Mouse (Mus musculus) MEL (cell line): ENCODE results near the gene Dynll2.

Experiments used
- CTCF ChIP-seq, 3 experiments: IDR thresholded peaks in 2 of 3; conservative IDR thresholded peaks in 1 of 3; 2 replicates each; pipeline ENCODE4 v1.5.1; 2011 to 2012; ENCODE audit warnings: low read length in 3 of 3, low read depth in 2 of 3, mild to moderate bottlenecking in 2 of 3, improper control_type of control experiment in 1 of 3, inconsistent platforms in 1 of 3, mixed read lengths in 1 of 3, moderate library complexity in 1 of 3; ENCODE audit not compliant: control insufficient read depth in 1 of 3, insufficient read depth in 1 of 3, poor library complexity in 1 of 3, severe bottlenecking in 1 of 3
- EP300 ChIP-seq, 2 experiments: IDR thresholded peaks; 2 replicates each; pipeline ENCODE4 v1.6.1; 2011; ENCODE audit warnings: improper control_type of control experiment in 2 of 2, low read length in 2 of 2, low read depth in 1 of 2, mild to moderate bottlenecking in 1 of 2
- MEF2A ChIP-seq: IDR thresholded peaks from 2 replicates; pipeline ENCODE4 v1.6.1; 2014; ENCODE audit warnings: low read depth, mild to moderate bottlenecking, inconsistent platforms, low read length, improper control_type of control experiment; ENCODE audit not compliant: poor library complexity, insufficient replicate concordance, severe bottlenecking; ENCODE audit errors: extremely low read depth
- POLR2A ChIP-seq, 2 experiments: IDR thresholded peaks; 2 replicates each; pipeline ENCODE4 v1.6.1; 2011 to 2012; ENCODE audit warnings: low read length in 2 of 2, mild to moderate bottlenecking in 2 of 2, control low read depth in 1 of 2, improper control_type of control experiment in 1 of 2, low read depth in 1 of 2, moderate library complexity in 1 of 2; ENCODE audit not compliant: control insufficient read depth in 1 of 2, insufficient read depth in 1 of 2, poor library complexity in 1 of 2
- RAD21 ChIP-seq: IDR thresholded peaks from 2 replicates; pipeline ENCODE4 v1.6.1; 2011; ENCODE audit warnings: mild to moderate bottlenecking, low read depth, low read length, improper control_type of control experiment
- ZC3H11A ChIP-seq: IDR thresholded peaks from 2 replicates; pipeline ENCODE4 v1.6.1; 2012; ENCODE audit warnings: low read depth, mild to moderate bottlenecking, inconsistent platforms, low read length, improper control_type of control experiment
- ZMIZ1 ChIP-seq: IDR thresholded peaks from 2 replicates; pipeline ENCODE4 v1.6.1; 2012; ENCODE audit warnings: low read depth, mild to moderate bottlenecking, inconsistent platforms, low read length, improper control_type of control experiment, moderate library complexity

GRCm38 (mm10) chr11:88008641-88009040, 21.3 kb upstream of the Dynll2 start:
- TF ChIP-seq RAD21, result no peak
- no peak for TF ChIP-seq POLR2A (IDR thresholded peaks at IDR 0.05; ENCODE audit: control insufficient read depth in 1 of 2, insufficient read depth in 1 of 2, low read depth in 1 of 2, low read length in 2 of 2, poor library complexity in 1 of 2)
- TF ChIP-seq ZC3H11A, result no peak
- no peak for TF ChIP-seq CTCF (IDR thresholded peaks at IDR 0.05 in 2 of 3, conservative IDR thresholded peaks at IDR 0.05 in 1 of 3; ENCODE audit: control insufficient read depth in 1 of 3, insufficient read depth in 1 of 3, low read depth in 2 of 3, low read length in 3 of 3, poor library complexity in 1 of 3, severe bottlenecking in 1 of 3)
- TF ChIP-seq ZMIZ1, result no peak
- no peak for TF ChIP-seq EP300 (IDR thresholded peaks at IDR 0.05; ENCODE audit: low read depth in 1 of 2, low read length in 2 of 2)
- TF ChIP-seq MEF2A, result no peak
